Mouse (Mus musculus) kidney, adult 2 months (tissue): ENCODE data around the gene Mmp14.

Source experiments
- CTCF ChIP-seq: fragments of 200-500 bp; conservative IDR thresholded peaks from 2 replicates; pipeline ENCODE4 v1.5.1; 2011; ENCODE audit warnings: low read depth, mild to moderate bottlenecking, control low read depth, low read length, moderate library complexity, mixed read lengths; ENCODE audit not compliant: insufficient read depth, insufficient read length
- POLR2A ChIP-seq: fragments of 200-500 bp; IDR thresholded peaks from one replicate; pipeline ENCODE4 v1.6.1; 2011; ENCODE audit warnings: low read depth, low read length, control low read depth

DNA sequence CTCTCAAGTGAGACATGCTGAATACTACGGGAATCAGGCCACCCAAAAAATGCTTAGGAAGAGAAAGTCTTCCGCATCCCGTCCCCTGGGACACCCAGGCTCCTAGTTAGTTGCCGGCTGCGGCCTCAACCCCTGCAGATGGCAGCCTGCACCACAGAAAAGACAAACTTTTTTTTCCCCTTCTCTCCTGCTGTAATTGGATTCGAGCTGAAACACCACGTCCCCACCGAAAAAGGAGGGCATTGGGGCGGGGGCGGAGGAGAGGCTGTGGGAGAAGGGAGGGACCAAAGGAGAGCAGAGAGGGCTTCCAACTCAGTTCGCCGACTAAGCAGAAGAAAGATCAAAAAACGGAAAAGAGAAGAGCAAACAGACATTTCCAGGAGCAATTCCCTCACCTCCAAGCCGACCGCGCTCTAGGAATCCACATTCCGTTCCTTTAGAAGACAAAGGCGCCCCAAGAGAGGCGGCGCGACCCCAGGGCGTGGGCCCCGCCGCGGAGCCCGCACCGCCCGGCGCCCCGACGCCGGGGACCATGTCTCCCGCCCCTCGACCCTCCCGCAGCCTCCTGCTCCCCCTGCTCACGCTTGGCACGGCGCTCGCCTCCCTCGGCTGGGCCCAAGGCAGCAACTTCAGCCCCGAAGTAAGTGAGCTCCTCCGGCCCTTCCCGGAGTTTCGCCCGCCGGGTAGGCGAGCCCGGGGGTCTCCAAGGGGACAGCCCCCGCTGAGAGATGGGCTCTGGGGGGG lies at the start of gene Mmp14:
- TF ChIP-seq CTCF: peak; percentile 32; the same call in 1 of the 2 replicates
- TF ChIP-seq POLR2A: no peak
